Mouse (Mus musculus): ENCODE measurements at regions not wholly inside any gene's neighbourhood (a gene's known extent, or its start where the extent isn't known, plus 50 kb on each side); places are given as distances from the start of the nearest gene placed in this dataset.

DNA sequence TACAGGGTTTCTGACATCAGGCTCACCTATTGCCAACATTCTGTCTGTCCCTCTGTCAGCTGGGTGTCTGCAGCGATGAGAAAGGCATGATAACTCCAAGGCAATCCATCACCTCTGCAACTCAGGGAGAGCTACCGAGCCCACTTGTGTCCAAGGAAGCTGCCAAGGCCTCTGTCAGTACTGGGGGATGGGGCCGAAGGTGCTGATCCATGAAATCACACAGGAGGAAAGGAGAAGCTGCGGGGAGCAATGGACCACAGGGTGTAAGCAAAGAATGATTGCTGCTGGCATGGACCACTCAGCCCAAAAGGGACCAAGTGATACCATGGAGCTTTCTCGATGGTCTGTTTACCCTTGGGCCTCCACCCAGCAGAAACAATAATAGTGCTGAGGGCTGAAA lies 67.5 kb upstream of the Mid1ip1 start:
- no peak for DNase-seq (ENCODE audit: low read depth, low spot score)

DNA sequence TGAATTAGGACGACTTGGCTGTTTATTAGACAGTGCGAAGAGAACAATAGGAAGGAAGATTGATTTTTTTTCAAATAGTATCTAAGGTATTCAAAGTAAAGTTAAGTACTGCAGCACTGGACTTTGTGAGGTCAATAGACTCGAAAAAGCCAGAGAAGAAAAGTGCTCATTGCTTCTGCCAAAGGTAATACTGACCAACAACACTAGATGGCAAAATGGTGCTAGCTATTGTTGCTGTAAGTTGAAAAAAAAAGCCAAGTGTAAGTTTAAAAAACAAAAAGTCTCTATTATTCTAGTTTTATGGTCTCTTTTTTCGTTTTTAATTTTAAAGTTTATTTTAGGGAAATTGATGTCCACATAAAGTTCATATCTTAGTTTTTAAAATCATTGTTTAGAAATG lies 63.9 kb upstream of the Mid1ip1 start:
- DNase-seq (ENCODE audit: low read depth, low spot score): peak; percentile 23
